Mouse (Mus musculus): ENCODE measurements at regions not wholly inside any gene's neighbourhood (a gene's known extent, or its start where the extent isn't known, plus 50 kb on each side); places are given as distances from the start of the nearest gene placed in this dataset.

- no peaks in the 10 kb centered on the region for H3K36me3 ChIP-seq (ENCODE audit: control insufficient read depth, insufficient read depth, low read length)
- H3K4me2 ChIP-seq (ENCODE audit: low read length) = no peak overlapping the region
- no peaks in the 10 kb centered on the region for H3K9me3 ChIP-seq (ENCODE audit: control insufficient read depth, low read length)
- H3K4me1 ChIP-seq (replicated peaks; ENCODE audit: control insufficient read depth, insufficient read depth, low read length) = no peaks in the 10 kb centered on the region
- no peak overlapping the region for H3K9ac ChIP-seq (ENCODE audit: low read length)
- WGBS = 54% methylated on average over 10 of the region's 10 CpGs
- no peak for DNase-seq (ENCODE audit: low spot score)
- H3K27me3 ChIP-seq (replicated peaks; ENCODE audit: control insufficient read depth, insufficient read depth, low read length) = no peaks in the 10 kb centered on the region
- no peak for ATAC-seq (replicated peaks; ENCODE audit: low FRiP score, low TSS enrichment, low read depth)
- no peak overlapping the region for H3K27ac ChIP-seq (ENCODE audit: low read depth)
- no peak overlapping the region for H3K4me3 ChIP-seq (ENCODE audit: low read depth, low read length)
These were observed 70.3 kb upstream of the Dnah5 start for GRCm38 (mm10) chr15:28133171-28133810.

DNA sequence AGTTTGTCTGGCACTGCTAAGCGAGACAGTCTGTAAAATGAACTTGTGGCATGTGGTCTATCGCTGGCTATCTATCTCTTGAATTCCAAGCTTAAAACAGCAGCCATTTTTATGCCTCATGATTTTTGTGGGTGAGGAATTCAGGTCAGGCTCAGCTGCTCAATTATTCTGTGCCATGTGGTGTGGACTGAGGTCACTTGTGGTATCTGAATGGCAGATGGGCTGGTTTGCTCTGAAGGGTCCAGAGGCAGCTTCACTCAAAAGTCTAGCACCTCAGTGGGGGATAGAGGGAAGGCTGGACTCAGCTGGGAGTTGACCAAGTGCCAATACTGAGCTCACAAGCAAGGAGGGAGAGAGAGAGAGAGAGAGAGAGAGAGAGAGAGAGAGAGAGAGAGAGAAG is 69.3 kb upstream of the Dnah5 start:
- Histone ChIP-seq H3K9me3 (ENCODE audit: control insufficient read depth, low read length) (no peaks in the 10 kb centered on the region), H3K27me3 (replicated peaks; ENCODE audit: control insufficient read depth, insufficient read depth, low read length) (no peaks in the 10 kb centered on the region), H3K4me3 (ENCODE audit: low read depth, low read length) (no peak overlapping the region), H3K27ac (ENCODE audit: low read depth) (no peak overlapping the region), H3K4me1 (replicated peaks; ENCODE audit: control insufficient read depth, insufficient read depth, low read length) (no peaks in the 10 kb centered on the region), H3K4me2 (ENCODE audit: low read length) (no peak overlapping the region), H3K36me3 (ENCODE audit: control insufficient read depth, insufficient read depth, low read length) (no peaks in the 10 kb centered on the region), H3K9ac (ENCODE audit: low read length) (no peak overlapping the region)
- no peak for ATAC-seq (replicated peaks; ENCODE audit: low FRiP score, low TSS enrichment, low read depth)
- 66% methylated on average over 2 of the region's 2 CpGs for WGBS
- DNase-seq (ENCODE audit: low spot score) = no peak

GRCm38 (mm10) chr15:28138806-28139205 is 64.7 kb upstream of the Dnah5 start:
- H3K4me1 ChIP-seq (replicated peaks; ENCODE audit: control insufficient read depth, insufficient read depth, low read length) = no peaks in the 10 kb centered on the region
- no peak overlapping the region for H3K4me2 ChIP-seq (ENCODE audit: low read length)
- no peaks in the 10 kb centered on the region for H3K36me3 ChIP-seq (ENCODE audit: control insufficient read depth, insufficient read depth, low read length)
- no peak overlapping the region for H3K4me3 ChIP-seq (ENCODE audit: low read depth, low read length)
- no peak overlapping the region for H3K27ac ChIP-seq (ENCODE audit: low read depth)
- no peaks in the 10 kb centered on the region for H3K27me3 ChIP-seq (replicated peaks; ENCODE audit: control insufficient read depth, insufficient read depth, low read length)
- 92% methylated on average over 2 of the region's 2 CpGs for WGBS
- H3K9ac ChIP-seq (ENCODE audit: low read length) = no peak overlapping the region
- ATAC-seq (replicated peaks; ENCODE audit: low FRiP score, low TSS enrichment, low read depth) (no peak), DNase-seq (ENCODE audit: low spot score) (no peak)
- H3K9me3 ChIP-seq (ENCODE audit: control insufficient read depth, low read length) = no peaks in the 10 kb centered on the region

DNA sequence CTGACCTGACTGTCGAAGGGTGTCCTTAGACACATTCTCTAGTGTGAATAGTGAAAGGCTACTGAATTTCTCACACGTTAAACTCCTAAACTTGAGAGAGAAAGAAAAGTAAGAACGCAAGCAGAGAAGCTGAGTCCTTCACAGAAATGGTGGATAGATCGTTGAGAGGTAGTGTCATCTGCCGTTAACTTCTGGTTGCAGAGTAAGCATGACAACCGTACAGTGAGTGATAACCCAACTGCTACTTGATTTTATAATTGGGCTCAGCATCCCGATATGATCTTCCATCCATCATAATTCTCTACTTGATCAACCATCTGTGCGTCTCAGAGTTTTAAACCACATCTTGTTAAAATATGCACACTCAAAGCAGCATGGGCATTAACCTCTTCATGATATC is 63.3 kb upstream of the Dnah5 start:
- no peaks in the 10 kb centered on the region for H3K4me1 ChIP-seq (replicated peaks; ENCODE audit: control insufficient read depth, insufficient read depth, low read length)
- no peak for DNase-seq (ENCODE audit: low spot score)
- no peak overlapping the region for H3K4me3 ChIP-seq (ENCODE audit: low read depth, low read length)
- H3K36me3 ChIP-seq (ENCODE audit: control insufficient read depth, insufficient read depth, low read length) = no peaks in the 10 kb centered on the region
- no peak overlapping the region for H3K27ac ChIP-seq (ENCODE audit: low read depth)
- 94% methylated on average over 8 of the region's 8 CpGs for WGBS
- H3K9me3 ChIP-seq (ENCODE audit: control insufficient read depth, low read length) = no peaks in the 10 kb centered on the region
- ATAC-seq (replicated peaks; ENCODE audit: low FRiP score, low TSS enrichment, low read depth) = no peak
- H3K27me3 ChIP-seq (replicated peaks; ENCODE audit: control insufficient read depth, insufficient read depth, low read length) = no peaks in the 10 kb centered on the region
- no peak overlapping the region for H3K4me2 ChIP-seq (ENCODE audit: low read length)
- no peak overlapping the region for H3K9ac ChIP-seq (ENCODE audit: low read length)

DNA sequence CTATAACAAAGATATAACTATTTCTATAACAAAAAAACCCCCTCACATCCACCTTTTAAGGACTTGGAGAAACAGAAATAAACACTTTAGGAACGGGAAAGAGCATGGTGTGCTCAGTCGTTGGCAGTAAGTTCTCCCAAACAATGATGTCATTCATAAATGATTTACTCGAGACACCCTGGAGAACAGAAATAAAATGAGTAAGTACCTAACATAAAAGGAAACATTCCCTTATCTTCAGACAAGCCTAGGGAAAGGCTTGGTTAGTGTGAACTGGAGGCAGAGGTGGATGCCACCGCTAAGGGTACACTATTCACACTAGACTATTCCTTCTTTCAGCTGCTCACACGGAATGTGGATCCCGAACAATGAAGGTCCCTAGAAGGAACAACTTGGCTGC is 62.2 kb upstream of the Dnah5 start:
- Histone ChIP-seq H3K4me2 (ENCODE audit: low read length) (no peak overlapping the region), H3K27me3 (replicated peaks; ENCODE audit: control insufficient read depth, insufficient read depth, low read length) (no peaks in the 10 kb centered on the region), H3K4me3 (ENCODE audit: low read depth, low read length) (no peak overlapping the region), H3K4me1 (replicated peaks; ENCODE audit: control insufficient read depth, insufficient read depth, low read length) (no peaks in the 10 kb centered on the region), H3K36me3 (ENCODE audit: control insufficient read depth, insufficient read depth, low read length) (no peaks in the 10 kb centered on the region), H3K27ac (ENCODE audit: low read depth) (no peak overlapping the region), H3K9me3 (ENCODE audit: control insufficient read depth, low read length) (no peaks in the 10 kb centered on the region), H3K9ac (ENCODE audit: low read length) (no peak overlapping the region)
- DNase-seq (ENCODE audit: low spot score) (no peak), ATAC-seq (replicated peaks; ENCODE audit: low FRiP score, low TSS enrichment, low read depth) (peak; percentile 40; the same call in 1 of the 2 replicates)
- 42% methylated on average over 6 of the region's 6 CpGs for WGBS

DNA sequence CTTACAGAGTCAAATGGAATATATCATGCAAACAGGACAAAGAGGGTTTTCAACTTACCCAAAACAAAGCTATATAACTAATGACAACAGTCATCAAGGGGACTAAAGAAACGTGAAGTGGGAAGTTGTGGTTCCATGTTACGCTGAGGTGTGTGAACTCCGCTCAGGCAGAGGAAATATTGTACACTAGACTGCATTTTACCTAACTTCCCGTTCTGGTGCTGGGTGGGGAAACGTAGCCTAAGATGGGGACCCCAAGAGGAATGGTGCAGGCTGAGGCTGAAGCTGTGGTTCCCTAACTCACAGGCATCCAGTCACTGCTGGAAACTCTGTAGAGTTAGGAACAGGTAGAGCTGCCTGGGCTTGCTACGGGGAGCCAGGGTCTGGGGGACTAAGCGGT is 59.3 kb upstream of the Dnah5 start:
- no peak for DNase-seq (ENCODE audit: low spot score)
- Histone ChIP-seq H3K4me2 (ENCODE audit: low read length) (no peak overlapping the region), H3K9me3 (ENCODE audit: control insufficient read depth, low read length) (no peaks in the 10 kb centered on the region), H3K27me3 (replicated peaks; ENCODE audit: control insufficient read depth, insufficient read depth, low read length) (no peaks in the 10 kb centered on the region), H3K27ac (ENCODE audit: low read depth) (no peak overlapping the region), H3K9ac (ENCODE audit: low read length) (no peak overlapping the region), H3K4me3 (ENCODE audit: low read depth, low read length) (no peak overlapping the region), H3K4me1 (replicated peaks; ENCODE audit: control insufficient read depth, insufficient read depth, low read length) (no peaks in the 10 kb centered on the region), H3K36me3 (ENCODE audit: control insufficient read depth, insufficient read depth, low read length) (no peaks in the 10 kb centered on the region)
- ATAC-seq (replicated peaks; ENCODE audit: low FRiP score, low TSS enrichment, low read depth) = no peak
- WGBS = 85% methylated on average over 7 of the region's 7 CpGs

DNA sequence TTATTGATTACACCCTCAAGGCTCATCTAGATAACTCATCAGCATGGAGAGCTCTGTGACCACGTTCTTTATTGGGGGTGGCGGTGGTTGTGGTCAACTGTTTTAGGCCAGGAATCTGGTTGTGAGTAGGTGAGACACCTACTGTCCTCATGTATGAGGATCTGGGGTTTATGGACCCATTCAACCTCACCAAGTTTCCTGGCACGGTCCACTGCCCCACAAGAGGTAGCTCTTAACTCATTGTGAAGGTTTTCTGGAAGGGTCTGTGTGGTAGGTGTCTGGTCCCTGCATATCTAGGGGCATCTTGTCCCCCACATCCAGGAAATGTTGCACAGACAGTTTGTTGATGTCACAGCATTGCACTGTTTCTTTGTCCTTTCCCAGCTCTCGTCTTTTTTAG is 58.7 kb upstream of the Dnah5 start:
- Histone ChIP-seq H3K27me3 (replicated peaks; ENCODE audit: control insufficient read depth, insufficient read depth, low read length) (no peaks in the 10 kb centered on the region), H3K4me2 (ENCODE audit: low read length) (no peak overlapping the region), H3K27ac (ENCODE audit: low read depth) (no peak overlapping the region), H3K36me3 (ENCODE audit: control insufficient read depth, insufficient read depth, low read length) (no peaks in the 10 kb centered on the region), H3K4me1 (replicated peaks; ENCODE audit: control insufficient read depth, insufficient read depth, low read length) (no peaks in the 10 kb centered on the region), H3K9ac (ENCODE audit: low read length) (no peak overlapping the region), H3K4me3 (ENCODE audit: low read depth, low read length) (no peak overlapping the region), H3K9me3 (ENCODE audit: control insufficient read depth, low read length) (no peaks in the 10 kb centered on the region)
- ATAC-seq (replicated peaks; ENCODE audit: low FRiP score, low TSS enrichment, low read depth) (no peak), DNase-seq (ENCODE audit: low spot score) (no peak)
- 93% methylated on average over 4 of the region's 4 CpGs for WGBS

DNA sequence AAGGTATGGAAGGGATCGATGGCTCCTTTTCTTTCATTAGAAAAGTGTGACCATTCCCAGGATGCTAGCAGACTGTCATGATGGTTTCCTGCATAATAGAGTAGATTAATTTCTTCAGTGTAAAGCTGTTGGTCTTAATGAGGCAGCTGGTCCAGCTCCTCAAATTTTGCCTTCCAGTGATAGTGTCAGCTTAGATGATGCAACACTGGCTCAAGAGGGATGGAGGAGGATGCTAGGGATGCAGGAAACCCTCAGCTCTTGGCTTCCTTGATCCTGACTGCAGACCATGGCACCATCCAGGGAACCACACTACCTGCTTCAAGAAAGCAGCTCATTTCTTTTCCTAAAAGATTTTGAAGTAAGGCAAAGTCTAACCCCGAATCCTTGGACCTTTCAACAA is 51.9 kb upstream of the Dnah5 start:
- Histone ChIP-seq H3K4me1 (replicated peaks; ENCODE audit: control insufficient read depth, insufficient read depth, low read length) (0 out of 2 replicates have a peak, but pooled peaks cover 4% of the 10 kb centered on the region), H3K9ac (ENCODE audit: low read length) (no peak overlapping the region), H3K36me3 (ENCODE audit: control insufficient read depth, insufficient read depth, low read length) (no peaks in the 10 kb centered on the region), H3K27me3 (replicated peaks; ENCODE audit: control insufficient read depth, insufficient read depth, low read length) (no peaks in the 10 kb centered on the region), H3K27ac (ENCODE audit: low read depth) (no peak overlapping the region), H3K4me3 (ENCODE audit: low read depth, low read length) (no peak overlapping the region), H3K4me2 (ENCODE audit: low read length) (no peak overlapping the region), H3K9me3 (ENCODE audit: control insufficient read depth, low read length) (no peaks in the 10 kb centered on the region)
- no peak for ATAC-seq (replicated peaks; ENCODE audit: low FRiP score, low TSS enrichment, low read depth)
- WGBS = 90% methylated on average over 2 of the region's 2 CpGs
- DNase-seq (ENCODE audit: low spot score) = no peak

Measured in intestine, embryonic 14.5 days (tissue).